In genomic region chr12:73038992-73039938, GRCm38 (mm10) we compare ENCODE assay signal across 10 mouse cellular contexts. TPM values are rescaled to one million over a fixed set of nuclear protein-coding genes. Genes with fewer than 3 reads are reported as not detected.
DNase-seq lines count a peak whose midpoint lies in the region; ATAC-seq lines count a peak whose summit lies in the region.
"Had no signal": no experiment of that assay in that cellular context is flagged by ENCODE, and none has a peak within 500 bp of the region (broad histone marks: within the 10 kb centered on the region; RNA-seq: fewer than 3 reads in every experiment).

No protein-coding gene starts in this region.

- H3K4me3 ChIP-seq in heart, embryonic 13.5 days: peak overlapping the region; percentile 18
- no peak overlapping the region for H3K4me3 ChIP-seq in midbrain, embryonic 14.5 days (replicated peaks; ENCODE audit: low read depth, low read length)
- H3K4me3 ChIP-seq in midbrain, embryonic 13.5 days (replicated peaks): no peak overlapping the region

- peak overlapping the region; percentile 27; the same call in 1 of the 2 replicates for H3K4me2 ChIP-seq in heart, embryonic 13.5 days
- no peak overlapping the region for H3K4me2 ChIP-seq in midbrain, embryonic 14.5 days (ENCODE audit: low read length)
- no peak overlapping the region for H3K4me2 ChIP-seq in midbrain, embryonic 13.5 days (replicated peaks)

- peaks cover 96% of the 10 kb centered on the region for H3K27me3 ChIP-seq in heart, embryonic 13.5 days (replicated peaks)
- H3K27me3 ChIP-seq in midbrain, embryonic 14.5 days (ENCODE audit: control insufficient read depth, insufficient read depth, low read length): peaks cover 88% of the 10 kb centered on the region
- H3K27me3 ChIP-seq in midbrain, embryonic 13.5 days: peaks cover 94% of the 10 kb centered on the region

- no peak for ATAC-seq in heart, embryonic 13.5 days (ENCODE audit: extremely low read depth, insufficient number of reproducible peaks, low FRiP score, low TSS enrichment)
- no peak for ATAC-seq in midbrain, embryonic 14.5 days (ENCODE audit: low FRiP score, low TSS enrichment)
- ATAC-seq in midbrain, embryonic 13.5 days: no peak

- H3K4me1 ChIP-seq in heart, embryonic 13.5 days: peaks cover 23% of the 10 kb centered on the region
- H3K4me1 ChIP-seq in midbrain, embryonic 14.5 days (ENCODE audit: control insufficient read depth, insufficient read depth, low read length): no peaks in the 10 kb centered on the region
- peaks cover 5% of the 10 kb centered on the region for H3K4me1 ChIP-seq in midbrain, embryonic 13.5 days (replicated peaks)

- no peaks in the 10 kb centered on the region for H3K9me3 ChIP-seq in heart, embryonic 13.5 days
- no peaks in the 10 kb centered on the region for H3K9me3 ChIP-seq in midbrain, embryonic 14.5 days (ENCODE audit: control insufficient read depth, low read length)
- H3K9me3 ChIP-seq in midbrain, embryonic 13.5 days: no peaks in the 10 kb centered on the region

- no peak overlapping the region for H3K9ac ChIP-seq in heart, embryonic 13.5 days
- H3K9ac ChIP-seq in midbrain, embryonic 14.5 days (replicated peaks; ENCODE audit: low read length): no peak overlapping the region
- H3K9ac ChIP-seq in midbrain, embryonic 13.5 days (replicated peaks): no peak overlapping the region

- no peak for DNase-seq in heart, postnatal 25 days (ENCODE audit: low spot score)
- DNase-seq in midbrain, embryonic 14.5 days: peak; percentile 29
- peak; percentile 55 for DNase-seq in gastrocnemius, postnatal 14 days
- DNase-seq in retina, postnatal 1 day: peak; percentile 51
- DNase-seq in urinary bladder, postnatal 25 days (ENCODE audit: low spot score): no peak
- no peak for DNase-seq in cerebellum, adult 9-11 months
- DNase-seq: kidney, adult 8-10 months had no signal

- H3K36me3 ChIP-seq in heart, embryonic 13.5 days: no peaks in the 10 kb centered on the region
- H3K36me3 ChIP-seq in midbrain, embryonic 14.5 days (ENCODE audit: control insufficient read depth, insufficient read depth, low read length): no peaks in the 10 kb centered on the region
- H3K36me3 ChIP-seq in midbrain, embryonic 13.5 days: no peaks in the 10 kb centered on the region

- H3K27ac ChIP-seq in heart, embryonic 13.5 days (replicated peaks): no peak overlapping the region
- no peak overlapping the region for H3K27ac ChIP-seq in midbrain, embryonic 14.5 days (replicated peaks; ENCODE audit: low read depth, low read length)
- no peak overlapping the region for H3K27ac ChIP-seq in midbrain, embryonic 13.5 days

- intact Hi-C loops in heart, postnatal 25 days (cut with DNase I): loop anchor here (5.0 kb wide), 1 partner anchor 97 kb away; the partner anchor contains the start of gene 4930447C04Rik
- intact Hi-C loops in gastrocnemius, postnatal 14 days (cut with DNase I; ENCODE audit: low total_unique reads): no loop called here

- WGBS in heart, embryonic 13.5 days: 1% methylated on average over 41 of the region's 41 CpGs
- 1% methylated on average over 41 of the region's 41 CpGs for WGBS in midbrain, embryonic 14.5 days
- WGBS in midbrain, embryonic 13.5 days: 1% methylated on average over 41 of the region's 41 CpGs

RNA-seq across cellular contexts. Expression of gene Six1, which starts 14.4 kb away (rescaled TPM):
- polyA plus RNA-seq in heart, embryonic 13.5 days (2015; fragmentation: Nextera tagmentation; extraction: Ambion mirVana): 0.34 and 0.79 TPM in 2 replicates
- 1 to 10 TPM in 1 of 2 experiments, under 1 TPM in 1; 0.81 to 1.0 TPM for total RNA-seq in heart, postnatal 25 days (2021)
- 0.41 TPM in 1 of 2 replicates, not detected in the other for polyA plus RNA-seq in midbrain, embryonic 14.5 days (2014; fragmentation: Nextera tagmentation; extraction: Ambion mirVana)
- 0.64 and 0.70 TPM in 2 replicates for polyA plus RNA-seq in midbrain, embryonic 13.5 days (2015; fragmentation: Nextera tagmentation; extraction: Ambion mirVana)
- total RNA-seq in gastrocnemius, postnatal 14 days (2021): 10 to 100 TPM; 43.5 to 46.4 TPM
- polyA plus RNA-seq: liver, adult 2 months had no signal

Comparison
In these comparisons a context has a peak if more than half of its experiments do, and no peak if none do; other contexts are left out.
1. DNase-seq: peak in midbrain, embryonic 14.5 days (single experiment), gastrocnemius, postnatal 14 days (single experiment) and retina, postnatal 1 day (single experiment); none in heart, postnatal 25 days (single experiment), urinary bladder, postnatal 25 days (single experiment) and cerebellum, adult 9-11 months (single experiment).